Mouse (Mus musculus): ENCODE data around the gene Ccdc8.

DNA sequence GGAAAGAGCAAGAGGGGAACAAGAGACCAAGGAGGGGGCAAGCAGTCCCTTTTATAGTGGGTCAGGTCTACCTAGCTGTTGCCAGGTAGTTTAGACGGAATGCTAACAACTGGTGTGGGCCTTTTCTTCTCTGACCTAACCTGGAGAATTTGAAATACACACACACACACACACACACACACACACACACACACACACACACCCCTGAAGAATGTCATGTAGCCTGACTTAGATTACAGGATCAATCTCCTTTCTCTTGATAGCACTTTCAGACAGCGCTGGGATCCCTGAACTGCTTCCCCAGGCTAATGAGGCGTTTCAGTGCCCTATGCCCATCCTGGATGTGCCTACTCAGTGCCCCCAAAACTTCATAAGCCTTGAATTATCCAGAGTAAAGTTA, 13.9 kb upstream of the Ccdc8 start:
- TF ChIP-seq CTCF (conservative IDR thresholded peaks at IDR 0.05; ENCODE audit: low read length), result no peak
- TF ChIP-seq POU5F1 (IDR thresholded peaks at IDR 0.05; ENCODE audit: borderline replicate concordance, low read length), result no peak
- no peak for TF ChIP-seq NANOG (IDR thresholded peaks at IDR 0.05; ENCODE audit: borderline replicate concordance, low read length)
